Mouse (Mus musculus) layer of hippocampus, adult 18-20 months (tissue): Measurements from ENCODE around the gene Crb2. TPM values are rescaled to one million over a fixed set of nuclear protein-coding genes. Genes with fewer than 3 reads are reported as not detected.

Source experiments
- DNase-seq, 2 experiments: peaks; one replicate each; pipeline ENCODE4 v3.0.0; 2022; ENCODE audit warnings: low spot score in 2 of 2
- total RNA-seq, 2 experiments: library from RNA; stranded (reverse); gene quantifications; 2 replicates each; pipeline ENCODE4 v1.2.3; 2021

Crb2 gene
- total RNA-seq, 2 experiments from 2014 or later: 2.8 to 3.1 TPM

- no peak for DNase-seq
Observed at GRCm38 (mm10) chr2:37766027-37766761, 9.9 kb upstream of the Crb2 start.

GRCm38 (mm10) chr2:37767080-37767547, 8.9 kb upstream of the Crb2 start:
- peak; percentile 37 to 66 for DNase-seq

GRCm38 (mm10) chr2:37767739-37768138, 8.3 kb upstream of the Crb2 start:
- no peak for DNase-seq

- peak in 1 of 2 experiments; percentile 60 for DNase-seq
Observed at GRCm38 (mm10) chr2:37768903-37769302, 7.1 kb upstream of the Crb2 start.

GRCm38 (mm10) chr2:37769793-37770192, 6.3 kb upstream of the Crb2 start:
- DNase-seq: no peak

GRCm38 (mm10) chr2:37771618-37772285, 4.3 kb upstream of the Crb2 start:
- peak; percentile 82 to 97 for DNase-seq

GRCm38 (mm10) chr2:37774571-37774970, 1.5 kb upstream of the Crb2 start:
- DNase-seq: no peak

- DNase-seq: no peak
Observed at GRCm38 (mm10) chr2:37776611-37777411, 762 bp downstream of the Crb2 start.

GRCm38 (mm10) chr2:37777958-37778720, 2.1 kb downstream of the Crb2 start:
- no peak for DNase-seq

- no peak for DNase-seq
Observed at GRCm38 (mm10) chr2:37780270-37780929, 4.4 kb downstream of the Crb2 start.

GRCm38 (mm10) chr2:37781421-37781820, 5.4 kb downstream of the Crb2 start:
- DNase-seq: no peak

GRCm38 (mm10) chr2:37782002-37782401, 6.0 kb downstream of the Crb2 start:
- DNase-seq: no peak

- DNase-seq: peak in 1 of 2 experiments; percentile 44
Observed at GRCm38 (mm10) chr2:37784473-37784872, 8.4 kb downstream of the Crb2 start.

- DNase-seq: no peak
Observed at GRCm38 (mm10) chr2:37786461-37786860, 10.4 kb downstream of the Crb2 start.

GRCm38 (mm10) chr2:37788176-37788962, 12.3 kb downstream of the Crb2 start:
- no peak for DNase-seq

GRCm38 (mm10) chr2:37789029-37789428, 13.0 kb downstream of the Crb2 start:
- no peak for DNase-seq

GRCm38 (mm10) chr2:37789995-37790394, 13.9 kb downstream of the Crb2 start:
- no peak for DNase-seq

GRCm38 (mm10) chr2:37790738-37791137, 14.7 kb downstream of the Crb2 start:
- DNase-seq: no peak

GRCm38 (mm10) chr2:37791340-37791739, 15.3 kb downstream of the Crb2 start:
- DNase-seq: no peak

- DNase-seq: no peak
Observed at GRCm38 (mm10) chr2:37796021-37796420, 20.0 kb downstream of the Crb2 start.
